Mouse (Mus musculus) stomach, embryonic 16.5 days (tissue): ENCODE measurements around the gene Crtc2. TPM values are rescaled to one million over a fixed set of nuclear protein-coding genes. Genes with fewer than 3 reads are reported as not detected.
"Not testable (repeated sequence)": the region's sequence is repeated elsewhere in the genome, so short reads cannot be mapped to it uniquely, and the experiment has no call there.

Experiments
- ATAC-seq: fragments of 200-750 bp; cut with Nextera tagmentation; 2 replicates; pipeline ENCODE4 v1.8.0; 2017; ENCODE audit warnings: moderate number of reproducible peaks, moderate TSS enrichment; ENCODE audit not compliant: insufficient read depth, low FRiP score
- H3K27ac ChIP-seq: fragments of 300-500 bp; sonication (generic); 2 replicates; pipeline ENCODE4 v1.5.1; 2014; ENCODE audit warnings: low read length
- H3K27me3 ChIP-seq: fragments of 300-500 bp; sonication (generic); 2 replicates; pipeline ENCODE4 v1.6.1; 2014; ENCODE audit warnings: low read length, control low read depth, mixed read lengths; ENCODE audit not compliant: control insufficient read depth, insufficient read depth
- H3K36me3 ChIP-seq: fragments of 300-500 bp; sonication (generic); 2 replicates; pipeline ENCODE4 v1.6.1; 2014; ENCODE audit warnings: low read length; ENCODE audit not compliant: control insufficient read depth, insufficient read depth
- H3K4me1 ChIP-seq: fragments of 300-500 bp; sonication (generic); 2 replicates; pipeline ENCODE4 v1.6.1; 2014; ENCODE audit warnings: low read length, control low read depth, mixed read lengths; ENCODE audit not compliant: control insufficient read depth, insufficient read depth
- H3K4me2 ChIP-seq: fragments of 300-500 bp; sonication (generic); 2 replicates; pipeline ENCODE4 v1.6.1; 2014; ENCODE audit warnings: low read depth, low read length, mixed read lengths
- H3K4me3 ChIP-seq: fragments of 300-500 bp; sonication (generic); replicated peaks from 2 replicates; pipeline ENCODE4 v1.5.1; 2014; ENCODE audit warnings: mild to moderate bottlenecking, low read length
- H3K9ac ChIP-seq: fragments of 300-500 bp; sonication (generic); 2 replicates; pipeline ENCODE4 v1.6.1; 2014; ENCODE audit warnings: low read length
- H3K9me3 ChIP-seq: fragments of 300-500 bp; sonication (generic); replicated peaks from 2 replicates; pipeline ENCODE4 v1.6.1; 2016; ENCODE audit warnings: low read length, control low read depth; ENCODE audit not compliant: control insufficient read depth
- WGBS: fragments of 180-500 bp; shearing (Covaris S2); extraction: QIAGEN DNeasy Blood & Tissue Kit; methylation state at CpG from one replicate; pipeline ENCODE4 v1.1.7; 2014; 5-methylcytosine and 5-hydroxymethylcytosine counted together
- polyA plus RNA-seq: library from polyadenylated mRNA; unstranded; fragments of >200 nt; fragmentation: Nextera tagmentation; extraction: Ambion mirVana; gene quantifications from 2 replicates; pipeline ENCODE4 v1.2.1, GENCODE M21; 2015

Crtc2 gene
- polyA plus RNA-seq, 1 experiment from 2014 or later: 18.2 TPM

DNA sequence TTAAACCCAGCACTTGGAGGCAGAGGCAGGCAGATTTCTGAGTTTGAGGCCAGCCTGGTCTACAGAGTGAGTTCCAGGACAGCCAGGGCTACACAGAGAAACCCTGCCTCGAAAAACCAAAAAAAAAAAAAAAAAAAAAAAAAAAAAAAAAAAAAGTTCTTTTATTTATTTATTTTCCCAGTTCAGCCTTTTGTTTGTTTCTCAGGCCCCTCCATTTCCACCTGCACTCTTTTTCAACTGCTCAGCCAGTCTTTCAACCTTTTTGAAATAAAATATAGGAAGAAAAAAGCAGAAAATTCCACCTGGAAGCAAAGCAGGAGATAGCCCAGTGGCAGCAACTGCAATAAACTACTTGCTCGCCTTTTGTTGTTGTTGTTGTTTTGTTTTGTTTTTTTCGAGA is 35.4 kb downstream of the Crtc2 start:
- not testable (repeated sequence) for H3K4me1 ChIP-seq, H3K36me3 ChIP-seq, H3K4me3 ChIP-seq, H3K9me3 ChIP-seq, H3K27ac ChIP-seq, H3K9ac ChIP-seq, ATAC-seq, H3K4me2 ChIP-seq, H3K27me3 ChIP-seq
- 61% methylated on average over 2 of the region's 3 CpGs for WGBS

DNA sequence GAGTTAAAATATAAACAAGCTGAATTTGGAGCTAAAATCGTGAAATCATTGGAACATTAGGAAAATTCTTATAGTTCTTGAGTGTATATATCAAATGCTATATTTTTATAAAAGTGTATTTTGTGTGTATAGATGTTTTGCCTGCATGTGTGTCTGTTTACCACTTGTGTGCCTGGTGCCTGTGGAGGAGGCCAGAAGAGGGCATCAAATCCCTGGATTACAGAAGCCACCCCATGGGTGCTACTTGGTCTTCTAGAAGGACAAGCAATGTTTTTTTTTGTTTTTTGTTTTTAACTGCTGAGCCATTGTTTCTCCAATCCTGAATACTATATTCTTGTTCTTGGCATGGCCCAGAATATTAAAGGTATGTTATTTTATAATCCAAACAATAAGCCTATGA is 36.6 kb downstream of the Crtc2 start:
- Histone ChIP-seq H3K27ac (no peak overlapping the region), H3K27me3 (no peaks in the 10 kb centered on the region), H3K36me3 (no peaks in the 10 kb centered on the region), H3K4me2 (no peak overlapping the region), H3K4me3 (no peak overlapping the region), H3K9me3 (no peaks in the 10 kb centered on the region), H3K4me1 (peaks cover 11% of the 10 kb centered on the region), H3K9ac (no peak overlapping the region)
- ATAC-seq: no peak
- WGBS: 69% methylated on average over 1 of the region's 1 CpGs

DNA sequence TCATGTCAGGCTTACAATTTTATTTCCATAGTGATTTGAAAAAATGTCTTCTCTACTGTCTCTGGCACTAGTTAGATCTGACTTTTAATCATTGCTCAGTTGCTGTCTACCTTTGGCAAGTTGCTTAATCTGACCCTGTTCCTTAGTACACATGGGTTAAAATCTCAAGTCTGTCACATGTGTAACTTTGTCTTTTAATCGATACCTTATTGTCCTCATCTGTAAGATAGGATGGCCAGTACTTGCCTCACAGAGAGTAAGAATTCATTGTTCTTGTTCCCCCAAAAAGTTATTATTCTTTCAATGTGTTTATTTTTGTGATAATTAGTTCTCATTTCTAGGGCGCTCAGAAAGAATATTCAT is 38.0 kb downstream of the Crtc2 start:
- peak overlapping the region; percentile 90 for H3K9ac ChIP-seq
- H3K4me3 ChIP-seq: peak overlapping the region; percentile 89
- H3K27ac ChIP-seq: peak overlapping the region; percentile 98
- H3K4me2 ChIP-seq: peak overlapping the region; percentile 76
- no peaks in the 10 kb centered on the region for H3K9me3 ChIP-seq
- no peaks in the 10 kb centered on the region for H3K27me3 ChIP-seq
- 24% methylated on average over 2 of the region's 2 CpGs for WGBS
- H3K4me1 ChIP-seq: peaks cover 11% of the 10 kb centered on the region
- no peak for ATAC-seq
- H3K36me3 ChIP-seq: no peaks in the 10 kb centered on the region

DNA sequence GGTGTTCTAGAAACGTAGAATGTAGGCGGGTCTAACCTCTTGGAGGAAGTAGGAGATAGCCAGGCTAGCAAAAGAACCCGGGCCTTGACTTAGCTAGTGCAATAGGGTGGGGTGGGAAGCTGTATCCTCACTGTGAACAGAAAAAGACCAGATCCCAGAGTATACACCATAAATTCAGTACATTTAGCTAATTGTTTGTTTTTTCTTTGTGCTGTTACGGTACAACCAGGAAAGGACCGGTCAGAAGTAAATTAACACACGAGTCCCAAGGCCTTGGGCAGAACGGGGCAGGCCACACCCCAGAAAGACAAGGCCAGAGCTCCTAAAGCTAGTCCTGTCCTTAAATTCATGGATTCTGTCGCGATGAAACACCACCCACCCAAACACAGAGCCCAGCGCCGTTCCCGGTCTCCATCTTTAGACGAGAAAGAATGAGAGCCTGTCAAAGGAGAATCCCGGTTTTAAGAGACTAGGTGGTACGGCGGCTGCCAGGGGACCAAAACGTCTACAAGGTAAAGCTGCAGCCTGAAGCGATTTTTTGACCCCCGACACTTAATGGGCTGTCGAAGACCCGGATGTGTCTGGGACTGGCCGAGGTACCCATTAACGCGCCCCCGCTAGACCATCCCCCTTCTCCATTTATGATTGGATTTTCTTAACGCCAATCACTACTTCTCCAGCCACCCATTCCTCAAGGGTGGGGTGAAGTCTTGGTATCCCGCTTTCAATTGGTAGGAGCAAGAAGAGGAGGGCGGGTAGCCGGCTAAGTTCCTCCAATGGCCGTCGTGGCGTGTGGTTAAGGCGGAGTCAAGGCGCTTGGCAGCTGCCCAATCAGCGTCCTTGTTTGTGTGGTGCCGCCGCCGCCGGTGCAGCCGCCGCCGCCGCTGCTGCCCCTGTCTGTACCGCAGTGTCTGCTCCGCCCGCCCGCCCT is 38.6 kb downstream of the Crtc2 start, which contains the start of gene Gatad2b:
Gatad2b (plus strand) TSS at position 834 of the 931 bp plus-strand sequence.
- Histone ChIP-seq H3K4me1 (peaks cover 11% of the 10 kb centered on the region), H3K4me3 (peak within 1 kb of the TSS; percentile 89), H3K9me3 (no peaks in the 10 kb centered on the region), H3K36me3 (no peaks in the 10 kb centered on the region), H3K27me3 (no peaks in the 10 kb centered on the region), H3K4me2 (peak within 1 kb of the TSS; percentile 76), H3K9ac (peak within 1 kb of the TSS; percentile 98), H3K27ac (peak within 1 kb of the TSS; percentile 98)
- peak; percentile 99 for ATAC-seq
- WGBS: under 1% methylated on average over 47 of the region's 47 CpGs

DNA sequence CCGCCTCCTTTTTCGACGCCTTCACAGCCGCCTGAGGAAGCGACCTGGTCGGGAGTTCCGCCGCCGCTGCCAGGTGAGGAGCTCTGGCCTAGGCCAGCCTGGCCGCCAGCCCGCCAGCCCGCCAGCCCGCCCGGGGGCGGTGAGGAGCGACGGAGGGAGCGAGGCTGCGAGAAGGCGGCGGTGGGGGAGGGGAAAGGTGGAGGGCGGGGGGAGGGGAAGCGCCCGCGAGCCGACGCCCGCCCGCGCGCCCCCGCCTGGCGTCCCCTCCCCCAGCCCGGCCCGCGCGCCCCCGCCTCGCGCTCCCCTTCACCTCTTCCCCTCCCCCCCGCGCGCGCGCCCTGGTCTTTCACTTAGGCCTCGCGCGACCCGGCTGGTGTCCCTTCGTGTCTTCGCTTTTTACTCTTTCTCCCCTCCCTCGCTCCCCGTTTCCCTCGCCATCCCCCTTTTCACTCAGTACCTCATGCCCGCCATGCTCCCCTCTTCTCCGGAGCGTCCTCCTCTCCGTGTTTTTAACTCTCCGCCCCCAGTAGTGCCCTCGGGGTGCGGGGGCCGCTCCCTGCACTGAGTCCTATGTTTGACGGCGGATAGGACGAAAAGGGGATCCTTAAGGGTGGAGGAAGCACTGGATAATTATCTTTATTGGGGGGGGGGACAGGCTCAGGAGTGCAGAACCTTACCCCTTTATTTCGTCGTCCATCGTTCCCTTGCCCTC is 39.5 kb downstream of the Crtc2 start:
- Histone ChIP-seq H3K4me3 (peak overlapping the region; percentile 89), H3K27me3 (no peaks in the 10 kb centered on the region), H3K36me3 (no peaks in the 10 kb centered on the region), H3K27ac (peak overlapping the region; percentile 96), H3K9ac (peak overlapping the region; percentile 98), H3K4me2 (peak overlapping the region; percentile 63), H3K4me1 (peaks cover 11% of the 10 kb centered on the region), H3K9me3 (no peaks in the 10 kb centered on the region)
- ATAC-seq: peak; percentile 11
- WGBS: under 1% methylated on average over 26 of the region's 68 CpGs

DNA sequence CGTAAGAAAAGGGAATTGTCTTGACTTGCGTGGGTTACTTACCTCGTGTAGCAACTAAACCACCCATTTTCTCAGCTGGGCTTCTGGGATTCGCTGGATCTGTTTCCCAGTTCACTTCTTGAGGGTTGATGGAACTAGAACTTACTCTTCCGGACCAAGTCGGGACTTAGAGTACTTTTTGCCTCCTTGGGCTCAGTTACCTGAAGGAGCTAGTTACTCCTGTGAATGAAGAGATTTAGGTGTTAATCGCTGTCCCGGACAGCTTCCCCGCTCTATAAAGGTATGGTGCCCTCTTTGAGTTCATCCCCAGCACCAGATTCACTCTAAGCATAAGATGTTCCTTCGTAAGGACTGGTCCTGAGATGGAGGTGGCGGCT is 40.1 kb downstream of the Crtc2 start:
- no peaks in the 10 kb centered on the region for H3K27me3 ChIP-seq

DNA sequence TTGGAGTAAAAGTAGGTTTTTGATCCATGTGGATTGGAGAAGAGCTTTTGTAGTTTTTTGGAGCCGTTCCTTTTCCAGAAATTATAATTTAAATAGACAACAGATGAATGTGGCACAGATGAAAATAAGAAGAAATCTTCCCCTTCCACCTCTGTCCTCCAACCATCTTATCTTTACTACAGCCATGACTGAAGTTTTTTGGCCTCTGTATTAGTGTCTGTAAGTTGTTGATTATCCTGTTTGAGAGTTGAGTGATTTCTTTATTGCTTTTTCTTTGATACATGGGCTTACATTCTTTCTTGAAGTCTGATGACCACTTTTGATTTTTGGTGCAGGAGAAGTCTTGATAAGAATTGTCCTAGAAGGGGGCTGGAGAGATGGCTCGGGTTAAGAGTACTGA is 40.7 kb downstream of the Crtc2 start:
- no peak for ATAC-seq
- Histone ChIP-seq H3K36me3 (no peaks in the 10 kb centered on the region), H3K9ac (peak overlapping the region; percentile 98; the same call in 1 of the 2 replicates), H3K4me1 (peaks cover 11% of the 10 kb centered on the region), H3K9me3 (no peaks in the 10 kb centered on the region), H3K27ac (no peak overlapping the region), H3K27me3 (no peaks in the 10 kb centered on the region), H3K4me2 (peak overlapping the region; percentile 63), H3K4me3 (peak overlapping the region; percentile 89)
- WGBS: 64% methylated on average over 2 of the region's 2 CpGs

More for the DNA sequence above, 40.1 kb downstream of the Crtc2 start:
- ATAC-seq: no peak
- Histone ChIP-seq H3K4me3 (peak overlapping the region; percentile 89), H3K27ac (peak overlapping the region; percentile 96), H3K4me2 (peak overlapping the region; percentile 63), H3K9ac (peak overlapping the region; percentile 98), H3K36me3 (no peaks in the 10 kb centered on the region), H3K4me1 (peaks cover 11% of the 10 kb centered on the region), H3K9me3 (no peaks in the 10 kb centered on the region)
- 1% methylated on average over 11 of the region's 11 CpGs for WGBS

DNA sequence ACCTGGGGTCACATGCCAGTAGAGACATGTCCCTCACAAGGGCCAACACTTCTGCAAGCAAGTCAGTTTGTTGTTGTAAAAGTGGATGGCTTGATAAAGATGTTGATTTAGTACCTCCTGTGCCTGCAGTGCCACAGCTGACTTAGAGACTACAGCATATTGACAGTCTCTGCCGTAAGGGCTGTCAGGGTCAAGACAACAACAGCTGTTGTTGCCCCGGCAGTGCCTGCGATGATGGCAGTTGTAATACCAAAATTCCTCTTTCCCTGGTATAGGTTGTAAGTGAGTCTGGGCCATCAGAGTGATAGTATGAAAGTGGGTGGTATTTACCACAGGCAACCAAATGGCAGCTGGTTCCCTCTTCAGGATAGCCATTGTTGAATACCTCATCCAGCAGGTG is 51.8 kb downstream of the Crtc2 start:
- 67% methylated on average over 3 of the region's 3 CpGs for WGBS

DNA sequence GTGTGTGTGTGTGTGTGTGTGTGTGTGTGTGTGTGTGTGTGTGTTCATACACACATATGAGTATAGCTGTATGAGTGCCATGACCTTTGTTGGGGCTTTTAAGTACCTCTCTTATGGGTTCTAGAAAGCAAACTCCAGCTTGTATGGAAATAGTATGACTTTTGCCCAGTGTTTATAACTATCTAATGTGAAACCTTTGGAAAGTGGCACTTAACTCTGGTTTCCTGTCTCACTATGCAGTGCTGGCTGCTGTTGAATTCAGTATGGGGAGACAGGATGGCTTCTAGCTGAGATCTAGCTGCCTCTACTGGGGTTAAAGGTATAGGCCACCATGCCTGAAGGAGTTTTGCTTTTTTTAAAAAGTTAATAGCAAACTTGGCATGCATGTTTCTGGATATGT is 55.6 kb downstream of the Crtc2 start:
- no peaks in the 10 kb centered on the region for H3K36me3 ChIP-seq

More for the DNA sequence above, 51.8 kb downstream of the Crtc2 start:
- no peaks in the 10 kb centered on the region for H3K4me1 ChIP-seq
- no peaks in the 10 kb centered on the region for H3K36me3 ChIP-seq
- ATAC-seq: no peak
- H3K27me3 ChIP-seq: no peaks in the 10 kb centered on the region
- H3K27ac ChIP-seq: no peak overlapping the region
- H3K4me2 ChIP-seq: no peak overlapping the region
- no peaks in the 10 kb centered on the region for H3K9me3 ChIP-seq
- no peak overlapping the region for H3K9ac ChIP-seq
- no peak overlapping the region for H3K4me3 ChIP-seq

More for the DNA sequence above, 55.6 kb downstream of the Crtc2 start:
- H3K4me1 ChIP-seq: no peaks in the 10 kb centered on the region
- no peak for ATAC-seq
- no peaks in the 10 kb centered on the region for H3K27me3 ChIP-seq
- H3K4me3 ChIP-seq: no peak overlapping the region
- H3K9ac ChIP-seq: no peak overlapping the region
- no peak overlapping the region for H3K27ac ChIP-seq
- H3K4me2 ChIP-seq: no peak overlapping the region
- no peaks in the 10 kb centered on the region for H3K9me3 ChIP-seq
